Mouse (Mus musculus) liver, embryonic 16.5 days (tissue): ENCODE results near the gene Myl10. TPM values are rescaled to one million over a fixed set of nuclear protein-coding genes. Genes with fewer than 3 reads are reported as not detected.
"Not testable (repeated sequence)": the region's sequence is repeated elsewhere in the genome, so short reads cannot be mapped to it uniquely, and the experiment has no call there.

Experiments
- ATAC-seq: fragments of 200-750 bp; cut with Nextera tagmentation; 2 replicates; pipeline ENCODE4 v1.8.0; 2017; ENCODE audit warnings: low read depth, mild to moderate bottlenecking, moderate number of reproducible peaks, moderate library complexity
- H3K27ac ChIP-seq: fragments of 300-500 bp; sonication (generic); 2 replicates; pipeline ENCODE4 v1.5.1; 2014; ENCODE audit warnings: mild to moderate bottlenecking, low read length
- H3K27me3 ChIP-seq: fragments of 300-500 bp; sonication (generic); 2 replicates; pipeline ENCODE4 v1.6.1; 2014; ENCODE audit warnings: low read depth, low read length, mixed read lengths; ENCODE audit not compliant: control insufficient read depth, insufficient read depth
- H3K36me3 ChIP-seq: fragments of 300-500 bp; sonication (generic); 2 replicates; pipeline ENCODE4 v1.6.1; 2014; ENCODE audit warnings: mild to moderate bottlenecking; ENCODE audit not compliant: control insufficient read depth, insufficient read depth
- H3K4me1 ChIP-seq: fragments of 300-500 bp; sonication (generic); 2 replicates; pipeline ENCODE4 v1.6.1; 2014; ENCODE audit warnings: low read depth, low read length, mixed read lengths; ENCODE audit not compliant: control insufficient read depth
- H3K4me2 ChIP-seq: fragments of 300-500 bp; sonication (generic); 2 replicates; pipeline ENCODE4 v1.6.1; 2014; ENCODE audit warnings: low read depth, low read length, mixed read lengths
- H3K4me3 ChIP-seq: fragments of 300-500 bp; sonication (generic); 2 replicates; pipeline ENCODE4 v1.5.1; 2014; ENCODE audit warnings: low read depth, mild to moderate bottlenecking, low read length
- H3K9ac ChIP-seq: fragments of 300-500 bp; sonication (generic); 2 replicates; pipeline ENCODE4 v1.6.1; 2014; ENCODE audit warnings: low read depth, low read length
- H3K9me3 ChIP-seq: fragments of 300-500 bp; sonication (generic); replicated peaks from 2 replicates; pipeline ENCODE4 v1.6.1; 2016; ENCODE audit warnings: low read length; ENCODE audit not compliant: control insufficient read depth
- WGBS: fragments of 180-500 bp; shearing (Covaris S2); extraction: QIAGEN DNeasy Blood & Tissue Kit; methylation state at CpG from one replicate; pipeline ENCODE4 v1.1.7; 2014; ENCODE audit not compliant: insufficient replicate concordance; 5-methylcytosine and 5-hydroxymethylcytosine counted together
- polyA plus RNA-seq: library from polyadenylated mRNA; unstranded; fragments of >200 nt; fragmentation: Nextera tagmentation; extraction: Ambion mirVana; gene quantifications from 2 replicates; pipeline ENCODE4 v1.2.1, GENCODE M21; 2015

Myl10 gene
- not detected in 2 replicates for polyA plus RNA-seq

GRCm38 (mm10) chr5:136692784-136693183 is at the start of gene Myl10:
TSS of gene Myl10 (plus strand) at chr5:136693146.
- no peak within 1 kb of the TSS for H3K4me2 ChIP-seq
- no peak within 1 kb of the TSS for H3K27ac ChIP-seq
- no peak within 1 kb of the TSS for H3K9ac ChIP-seq
- no peaks in the 10 kb centered on the region for H3K27me3 ChIP-seq
- no peak within 1 kb of the TSS for H3K4me3 ChIP-seq
- ATAC-seq, result no peak
- H3K4me1 ChIP-seq, result no peaks in the 10 kb centered on the region
- no peaks in the 10 kb centered on the region for H3K9me3 ChIP-seq
- WGBS, result 57% methylated on average over 4 of the region's 4 CpGs
- H3K36me3 ChIP-seq, result no peaks in the 10 kb centered on the region

GRCm38 (mm10) chr5:136646731-136647328 is 46.1 kb upstream of the Myl10 start:
- Histone ChIP-seq H3K36me3 (no peaks in the 10 kb centered on the region), H3K9me3 (no peaks in the 10 kb centered on the region)

GRCm38 (mm10) chr5:136649071-136649470 is 43.9 kb upstream of the Myl10 start:
- H3K4me1 ChIP-seq, result no peaks in the 10 kb centered on the region
- WGBS, result 55% methylated on average over 5 of the region's 5 CpGs
- H3K9ac ChIP-seq, result no peak overlapping the region
- no peak overlapping the region for H3K4me3 ChIP-seq
- H3K27me3 ChIP-seq, result no peaks in the 10 kb centered on the region
- no peak overlapping the region for H3K27ac ChIP-seq
- no peak overlapping the region for H3K4me2 ChIP-seq
- H3K9me3 ChIP-seq, result no peaks in the 10 kb centered on the region
- ATAC-seq, result no peak
- H3K36me3 ChIP-seq, result no peaks in the 10 kb centered on the region

More at GRCm38 (mm10) chr5:136646731-136647328, 46.1 kb upstream of the Myl10 start:
- H3K4me1 ChIP-seq, result no peaks in the 10 kb centered on the region
- H3K27ac ChIP-seq, result no peak overlapping the region
- H3K27me3 ChIP-seq, result no peaks in the 10 kb centered on the region
- H3K9ac ChIP-seq, result no peak overlapping the region
- 51% methylated on average over 4 of the region's 4 CpGs for WGBS
- H3K4me3 ChIP-seq, result no peak overlapping the region
- no peak overlapping the region for H3K4me2 ChIP-seq
- ATAC-seq, result no peak

- Histone ChIP-seq H3K4me3 (no peak overlapping the region), H3K9ac (no peak overlapping the region)
- 79% methylated on average over 5 of the region's 5 CpGs for WGBS
Measured at GRCm38 (mm10) chr5:136649655-136650054, 43.3 kb upstream of the Myl10 start.

GRCm38 (mm10) chr5:136654481-136654880 is 38.5 kb upstream of the Myl10 start:
- Histone ChIP-seq H3K4me2 (no peak overlapping the region), H3K4me1 (no peaks in the 10 kb centered on the region), H3K36me3 (no peaks in the 10 kb centered on the region), H3K27ac (no peak overlapping the region), H3K9me3 (no peaks in the 10 kb centered on the region), H3K4me3 (no peak overlapping the region), H3K9ac (no peak overlapping the region), H3K27me3 (no peaks in the 10 kb centered on the region)
- ATAC-seq, result no peak

More at GRCm38 (mm10) chr5:136649655-136650054, 43.3 kb upstream of the Myl10 start:
- Histone ChIP-seq H3K27ac (no peak overlapping the region), H3K4me1 (no peaks in the 10 kb centered on the region), H3K9me3 (no peaks in the 10 kb centered on the region), H3K4me2 (no peak overlapping the region), H3K36me3 (no peaks in the 10 kb centered on the region), H3K27me3 (no peaks in the 10 kb centered on the region)
- ATAC-seq, result no peak

GRCm38 (mm10) chr5:136656830-136657395 is 36.0 kb upstream of the Myl10 start:
- Histone ChIP-seq H3K4me3 (no peak overlapping the region), H3K27ac (no peak overlapping the region), H3K4me1 (no peaks in the 10 kb centered on the region), H3K27me3 (no peaks in the 10 kb centered on the region), H3K4me2 (no peak overlapping the region), H3K9ac (no peak overlapping the region), H3K9me3 (no peaks in the 10 kb centered on the region), H3K36me3 (no peaks in the 10 kb centered on the region)
- ATAC-seq, result no peak
- WGBS, result 65% methylated on average over 10 of the region's 10 CpGs

- not testable (repeated sequence) for H3K4me3 ChIP-seq, H3K36me3 ChIP-seq, H3K4me2 ChIP-seq, ATAC-seq, H3K27me3 ChIP-seq, H3K9ac ChIP-seq, H3K4me1 ChIP-seq, H3K9me3 ChIP-seq, H3K27ac ChIP-seq
- whole genome bisulfite sequencing, result 50% methylated on average over 5 of the region's 5 CpGs
Measured at GRCm38 (mm10) chr5:136660721-136661120, 32.2 kb upstream of the Myl10 start.

GRCm38 (mm10) chr5:136662281-136662680 is 30.7 kb upstream of the Myl10 start:
- Histone ChIP-seq H3K36me3 (no peaks in the 10 kb centered on the region), H3K9ac (no peak overlapping the region), H3K4me2 (no peak overlapping the region), H3K4me3 (no peak overlapping the region), H3K9me3 (no peaks in the 10 kb centered on the region), H3K4me1 (no peaks in the 10 kb centered on the region), H3K27ac (no peak overlapping the region), H3K27me3 (no peaks in the 10 kb centered on the region)
- WGBS, result 63% methylated on average over 10 of the region's 10 CpGs
- ATAC-seq, result no peak

- no peaks in the 10 kb centered on the region for H3K36me3 ChIP-seq
- 59% methylated on average over 1 of the region's 1 CpGs for WGBS
- no peak overlapping the region for H3K4me3 ChIP-seq
- H3K4me2 ChIP-seq, result no peak overlapping the region
- H3K9ac ChIP-seq, result no peak overlapping the region
- no peaks in the 10 kb centered on the region for H3K4me1 ChIP-seq
- no peaks in the 10 kb centered on the region for H3K27me3 ChIP-seq
- ATAC-seq, result no peak
- no peaks in the 10 kb centered on the region for H3K9me3 ChIP-seq
- H3K27ac ChIP-seq, result no peak overlapping the region
Measured at GRCm38 (mm10) chr5:136662822-136663221, 30.1 kb upstream of the Myl10 start.
